Mouse (Mus musculus): Measurements from ENCODE around the gene Neil1.

DNA sequence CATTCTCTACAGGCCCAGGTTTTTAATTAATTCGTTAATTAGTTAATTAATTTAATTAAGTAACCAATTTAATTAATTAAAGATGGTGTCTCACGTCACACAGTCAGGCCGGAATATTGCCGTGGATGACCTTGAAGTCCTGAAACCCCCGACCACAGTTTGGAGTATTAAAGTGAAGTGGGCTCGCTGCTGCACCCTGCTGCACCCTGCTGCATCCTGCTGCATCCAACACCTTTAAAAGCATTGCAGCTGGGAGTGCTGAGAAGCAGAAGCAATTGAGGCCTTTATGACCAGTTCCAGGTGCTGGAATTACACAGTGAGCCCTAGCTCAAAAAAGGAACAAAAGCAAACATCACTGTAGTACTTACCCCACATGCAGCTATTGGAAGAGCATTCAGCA is 4.2 kb upstream of the Neil1 start:
- TF ChIP-seq CTCF (IDR thresholded peaks at IDR 0.05; ENCODE audit: control insufficient read depth, insufficient read depth, insufficient read length) (no peak), MYOD1 (IDR thresholded peaks at IDR 0.05; ENCODE audit: control insufficient read depth, insufficient read length, low read depth) (no peak), MYOG (IDR thresholded peaks at IDR 0.05; ENCODE audit: control insufficient read depth, extremely low read depth, insufficient read length) (no peak), USF1 (IDR thresholded peaks at IDR 0.05; ENCODE audit: low read depth) (no peak), MAX (IDR thresholded peaks at IDR 0.05) (no peak), FOSL1 (IDR thresholded peaks at IDR 0.05; ENCODE audit: insufficient read depth, low read length, poor library complexity, severe bottlenecking) (no peak)
